Mouse (Mus musculus): ENCODE measurements at regions not wholly inside any gene's neighbourhood (a gene's known extent, or its start where the extent isn't known, plus 50 kb on each side); places are given as distances from the start of the nearest gene placed in this dataset.

- Histone ChIP-seq H3K4me2 (ENCODE audit: low read depth, low read length) (no peak overlapping the region), H3K9ac (replicated peaks; ENCODE audit: low read length) (no peak overlapping the region), H3K36me3 (replicated peaks; ENCODE audit: control insufficient read depth, insufficient read depth, low read depth, low read length) (no peaks in the 10 kb centered on the region), H3K27me3 (ENCODE audit: control insufficient read depth, insufficient read depth, low read length) (no peaks in the 10 kb centered on the region), H3K27ac (replicated peaks; ENCODE audit: low read depth, low read length) (no peak overlapping the region), H3K4me1 (ENCODE audit: control insufficient read depth, insufficient read depth, low read length) (no peaks in the 10 kb centered on the region; the same call in 1 of the 2 replicates), H3K9me3 (replicated peaks; ENCODE audit: control insufficient read depth, low read length) (no peaks in the 10 kb centered on the region), H3K4me3 (ENCODE audit: low read depth, low read length) (no peak overlapping the region)
- DNase-seq (ENCODE audit: low spot score) (no peak), ATAC-seq (replicated peaks; ENCODE audit: insufficient number of reproducible peaks, low FRiP score, low TSS enrichment, low read depth) (peak; percentile 42; the same call in 1 of the 2 replicates)
- 38% methylated on average over 8 of the region's 8 CpGs for WGBS
Measured at GRCm38 (mm10) chr12:12993894-12994714, 52.4 kb upstream of the Mycn start.

All from embryonic facial prominence, embryonic 11.5 days (tissue).